Mouse (Mus musculus): ENCODE measurements around the gene Hhex. TPM values are rescaled to one million over a fixed set of nuclear protein-coding genes. Genes with fewer than 3 reads are reported as not detected.

The Hhex gene
- polyA plus RNA-seq, 1 experiment from 2014 or later: 28.5 TPM

DNA sequence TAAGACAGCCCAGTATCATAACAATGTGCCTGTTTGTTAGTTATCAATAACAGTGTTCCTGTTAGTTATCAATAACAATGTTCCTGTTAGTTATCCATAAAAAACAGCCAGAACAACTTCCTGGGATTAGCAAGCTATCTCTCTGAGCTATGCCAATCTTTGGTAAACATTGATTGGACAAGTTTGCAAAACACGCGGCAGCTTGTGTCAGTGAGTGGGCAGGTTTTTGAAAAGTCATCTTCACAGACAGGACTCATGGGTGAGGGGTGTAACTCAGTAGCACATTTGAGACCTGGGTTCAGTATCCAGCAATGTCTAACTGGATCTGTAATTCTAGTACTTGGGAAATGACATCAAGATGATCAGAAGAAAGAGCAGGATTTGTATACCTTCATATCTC is 20.9 kb downstream of the Hhex start:
- no peaks in the 10 kb centered on the region for H3K36me3 ChIP-seq (replicated peaks)
- 60% methylated on average over 2 of the region's 2 CpGs for WGBS (ENCODE audit: insufficient replicate concordance)
- no peak for ATAC-seq (ENCODE audit: insufficient read depth)
- no peak overlapping the region for H3K4me2 ChIP-seq
- H3K27ac ChIP-seq (replicated peaks): no peak overlapping the region
- H3K27me3 ChIP-seq: no peaks in the 10 kb centered on the region
- no peaks in the 10 kb centered on the region for H3K4me1 ChIP-seq (replicated peaks)
- H3K9ac ChIP-seq: no peak overlapping the region
- H3K9me3 ChIP-seq (replicated peaks): no peaks in the 10 kb centered on the region
- H3K4me3 ChIP-seq (replicated peaks): no peak overlapping the region

DNA sequence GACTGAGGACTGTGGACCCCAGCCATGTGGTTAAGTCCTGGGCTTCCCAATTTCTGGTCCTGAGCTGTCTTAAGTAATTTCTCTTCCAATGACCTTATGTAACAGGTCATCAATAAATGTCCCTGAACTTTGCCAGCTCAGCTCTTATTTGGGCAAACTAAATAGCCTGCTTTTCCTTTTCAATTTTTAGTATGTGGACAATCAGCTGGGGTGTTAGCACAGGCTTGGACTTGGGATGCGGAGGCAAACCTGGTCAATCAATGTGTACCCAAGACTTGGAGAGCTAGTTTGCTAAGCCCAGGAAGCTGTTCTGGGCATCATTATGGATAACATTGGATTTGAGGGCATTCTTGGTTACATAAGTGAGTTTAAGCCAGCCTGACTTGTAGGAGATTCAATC is 21.4 kb downstream of the Hhex start:
- Histone ChIP-seq H3K36me3 (replicated peaks) (no peaks in the 10 kb centered on the region), H3K27me3 (no peaks in the 10 kb centered on the region), H3K4me3 (replicated peaks) (no peak overlapping the region), H3K9ac (no peak overlapping the region), H3K27ac (replicated peaks) (no peak overlapping the region), H3K4me1 (replicated peaks) (no peaks in the 10 kb centered on the region), H3K4me2 (no peak overlapping the region), H3K9me3 (replicated peaks) (no peaks in the 10 kb centered on the region; the same call in 1 of the 2 replicates)
- 77% methylated on average over 1 of the region's 1 CpGs for WGBS (ENCODE audit: insufficient replicate concordance)
- ATAC-seq (ENCODE audit: insufficient read depth): no peak

GRCm38 (mm10) chr19:37458013-37458412 is 23.4 kb downstream of the Hhex start:
- Histone ChIP-seq H3K4me1 (replicated peaks) (no peaks in the 10 kb centered on the region), H3K27ac (replicated peaks) (no peak overlapping the region), H3K27me3 (no peaks in the 10 kb centered on the region), H3K4me3 (replicated peaks) (no peak overlapping the region), H3K9ac (no peak overlapping the region), H3K4me2 (no peak overlapping the region), H3K36me3 (replicated peaks) (no peaks in the 10 kb centered on the region), H3K9me3 (replicated peaks) (no peaks in the 10 kb centered on the region; the same call in 1 of the 2 replicates)
- no peak for ATAC-seq (ENCODE audit: insufficient read depth)
- WGBS (ENCODE audit: insufficient replicate concordance): 66% methylated on average over 6 of the region's 6 CpGs

GRCm38 (mm10) chr19:37466403-37466802 is 31.8 kb downstream of the Hhex start:
- no peak overlapping the region for H3K27ac ChIP-seq (replicated peaks)
- ATAC-seq (ENCODE audit: insufficient read depth): no peak
- H3K9ac ChIP-seq: no peak overlapping the region
- no peaks in the 10 kb centered on the region for H3K36me3 ChIP-seq (replicated peaks)
- H3K4me1 ChIP-seq (replicated peaks): peaks cover 8% of the 10 kb centered on the region; the same call in 1 of the 2 replicates
- H3K4me2 ChIP-seq: no peak overlapping the region
- H3K4me3 ChIP-seq (replicated peaks): no peak overlapping the region
- WGBS (ENCODE audit: insufficient replicate concordance): 45% methylated on average over 3 of the region's 3 CpGs
- no peaks in the 10 kb centered on the region for H3K27me3 ChIP-seq
- no peaks in the 10 kb centered on the region for H3K9me3 ChIP-seq (replicated peaks)

DNA sequence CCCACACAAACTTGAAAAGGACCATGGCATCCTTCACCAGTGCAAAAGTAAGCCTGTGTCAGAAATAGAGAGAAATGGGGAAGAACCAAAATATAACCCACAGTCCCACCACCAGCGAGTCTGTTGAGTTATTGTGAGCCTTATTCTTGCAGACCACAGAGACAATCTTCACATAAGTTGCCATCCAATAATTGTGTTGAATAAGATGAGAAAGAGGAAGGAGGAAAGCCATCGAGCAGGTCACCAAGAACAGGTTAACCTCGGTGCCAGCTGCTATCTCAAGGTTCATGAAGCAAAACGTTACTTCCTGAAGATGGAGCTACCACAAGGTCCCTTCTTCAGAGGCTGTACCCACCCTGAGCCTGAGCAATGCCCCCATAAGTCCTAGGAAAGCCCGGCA is 32.4 kb downstream of the Hhex start:
- WGBS (ENCODE audit: insufficient replicate concordance): 27% methylated on average over 5 of the region's 5 CpGs

DNA sequence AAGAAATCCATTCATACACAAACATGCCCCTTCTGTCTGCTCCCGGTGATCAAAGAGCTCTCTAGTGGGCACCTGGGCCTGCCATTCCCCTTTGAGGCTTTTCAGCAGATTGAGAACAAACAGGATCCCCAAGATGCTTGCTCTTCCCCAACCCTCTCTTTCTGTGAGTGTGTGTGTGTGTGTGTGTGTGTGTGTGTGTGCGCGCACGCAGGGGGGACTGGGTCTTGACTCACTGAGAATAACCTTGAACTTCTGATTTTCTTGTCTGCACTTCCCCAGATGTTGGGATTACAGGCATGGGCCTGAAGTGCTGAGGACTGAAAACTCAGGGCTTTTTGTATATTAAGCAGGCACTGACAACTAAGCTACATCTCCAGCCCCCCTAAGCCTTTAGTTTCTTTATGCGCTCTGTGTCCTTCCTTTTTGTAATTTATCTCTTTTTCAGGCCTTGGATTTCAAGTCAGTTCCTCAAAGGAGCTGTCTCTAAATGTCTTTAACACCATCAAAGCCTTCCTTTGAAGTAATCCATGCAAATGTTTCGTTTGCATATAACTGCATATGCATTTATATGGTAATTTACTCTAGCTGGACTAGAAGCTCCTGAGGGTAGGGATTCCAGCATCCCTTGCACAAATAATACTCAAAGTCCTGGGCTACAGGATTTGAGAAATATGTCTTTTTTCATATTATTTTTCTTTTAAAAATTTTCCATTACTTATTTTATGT is 34.4 kb downstream of the Hhex start:
- no peak overlapping the region for H3K27ac ChIP-seq (replicated peaks)
- H3K27me3 ChIP-seq: no peaks in the 10 kb centered on the region
- H3K4me1 ChIP-seq (replicated peaks): peaks cover 8% of the 10 kb centered on the region; the same call in 1 of the 2 replicates
- no peak for ATAC-seq (ENCODE audit: insufficient read depth)
- H3K9me3 ChIP-seq (replicated peaks): no peaks in the 10 kb centered on the region
- no peak overlapping the region for H3K4me2 ChIP-seq
- no peak overlapping the region for H3K9ac ChIP-seq
- H3K36me3 ChIP-seq (replicated peaks): no peaks in the 10 kb centered on the region
- H3K4me3 ChIP-seq (replicated peaks): no peak overlapping the region
- WGBS (ENCODE audit: insufficient replicate concordance): 74% methylated on average over 6 of the region's 6 CpGs

More for the DNA sequence above, 32.4 kb downstream of the Hhex start:
- no peak for ATAC-seq (ENCODE audit: insufficient read depth)
- H3K36me3 ChIP-seq (replicated peaks): no peaks in the 10 kb centered on the region
- no peak overlapping the region for H3K4me3 ChIP-seq (replicated peaks)
- H3K4me2 ChIP-seq: no peak overlapping the region
- H3K4me1 ChIP-seq (replicated peaks): peaks cover 8% of the 10 kb centered on the region; the same call in 1 of the 2 replicates
- H3K9me3 ChIP-seq (replicated peaks): no peaks in the 10 kb centered on the region
- H3K27ac ChIP-seq (replicated peaks): no peak overlapping the region
- no peak overlapping the region for H3K9ac ChIP-seq
- H3K27me3 ChIP-seq: no peaks in the 10 kb centered on the region

DNA sequence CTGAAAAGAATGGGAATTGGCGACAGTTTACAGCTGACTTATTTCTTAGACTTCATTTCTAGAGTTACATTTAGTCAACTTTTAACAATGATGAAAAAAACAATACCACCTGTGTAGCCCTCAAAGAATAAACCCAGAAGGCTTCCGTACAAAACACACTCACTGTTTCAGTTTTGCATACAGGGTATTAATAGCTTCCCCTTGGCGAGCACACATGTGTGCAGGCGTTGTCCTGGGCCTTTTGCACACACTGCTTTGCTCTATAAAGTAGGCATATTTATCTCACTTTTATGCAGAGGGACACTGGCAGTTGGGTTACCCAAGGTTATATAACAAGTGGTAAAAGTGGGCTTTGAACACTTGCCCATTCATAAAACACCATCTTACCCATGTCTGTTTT is 37.1 kb downstream of the Hhex start:
- Histone ChIP-seq H3K4me2 (no peak overlapping the region), H3K9me3 (replicated peaks) (no peaks in the 10 kb centered on the region), H3K27me3 (no peaks in the 10 kb centered on the region), H3K27ac (replicated peaks) (no peak overlapping the region), H3K4me3 (replicated peaks) (no peak overlapping the region), H3K4me1 (replicated peaks) (peaks cover 5% of the 10 kb centered on the region; the same call in 1 of the 2 replicates), H3K9ac (no peak overlapping the region), H3K36me3 (replicated peaks) (no peaks in the 10 kb centered on the region)
- ATAC-seq (ENCODE audit: insufficient read depth): no peak
- WGBS (ENCODE audit: insufficient replicate concordance): 55% methylated on average over 4 of the region's 4 CpGs

GRCm38 (mm10) chr19:37472589-37472988 is 38.0 kb downstream of the Hhex start:
- Histone ChIP-seq H3K4me1 (replicated peaks) (peaks cover 5% of the 10 kb centered on the region; the same call in 1 of the 2 replicates), H3K36me3 (replicated peaks) (no peaks in the 10 kb centered on the region), H3K9me3 (replicated peaks) (no peaks in the 10 kb centered on the region), H3K9ac (no peak overlapping the region), H3K4me2 (no peak overlapping the region), H3K4me3 (replicated peaks) (no peak overlapping the region), H3K27ac (replicated peaks) (no peak overlapping the region), H3K27me3 (no peaks in the 10 kb centered on the region)
- 49% methylated on average over 3 of the region's 3 CpGs for WGBS (ENCODE audit: insufficient replicate concordance)
- no peak for ATAC-seq (ENCODE audit: insufficient read depth)

GRCm38 (mm10) chr19:37481704-37482103 is 47.1 kb downstream of the Hhex start:
- Histone ChIP-seq H3K27ac (replicated peaks) (no peak overlapping the region), H3K36me3 (replicated peaks) (no peaks in the 10 kb centered on the region), H3K9ac (no peak overlapping the region), H3K4me1 (replicated peaks) (peaks cover 2% of the 10 kb centered on the region; the same call in 1 of the 2 replicates), H3K9me3 (replicated peaks) (no peaks in the 10 kb centered on the region), H3K4me3 (replicated peaks) (no peak overlapping the region), H3K27me3 (no peaks in the 10 kb centered on the region), H3K4me2 (no peak overlapping the region)
- WGBS (ENCODE audit: insufficient replicate concordance): 37% methylated on average over 8 of the region's 8 CpGs
- peak; percentile 34; the same call in 1 of the 2 replicates for ATAC-seq (ENCODE audit: insufficient read depth)

DNA sequence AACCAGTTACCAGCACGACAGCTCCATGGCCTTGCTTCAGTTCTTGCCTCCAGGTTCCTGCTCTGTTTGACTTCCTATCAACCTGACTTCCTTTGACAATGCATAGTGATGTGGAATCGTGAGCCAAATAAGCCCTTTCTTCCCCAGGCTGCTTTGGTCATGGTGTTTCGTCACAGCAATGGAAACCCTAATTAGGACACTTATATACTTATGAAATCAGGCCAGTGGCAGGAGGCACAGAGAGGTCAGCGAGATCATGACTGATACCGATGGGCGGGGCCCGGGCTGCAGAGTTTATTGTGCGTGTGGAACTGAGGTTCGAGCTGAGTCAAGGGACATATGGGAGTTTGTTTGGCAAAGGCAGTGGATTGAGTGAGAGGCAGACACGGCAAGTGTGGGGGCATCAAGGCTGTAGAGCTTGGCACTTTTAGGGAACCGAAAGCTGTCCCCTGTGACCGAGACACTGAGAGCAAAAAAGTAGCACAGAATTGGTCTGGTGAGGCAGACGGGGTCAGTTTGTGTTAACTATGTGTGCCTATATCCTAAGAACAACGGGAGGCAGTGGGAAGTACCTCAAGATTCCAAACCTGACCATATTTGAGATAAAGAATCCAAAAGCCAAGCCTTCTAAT is 48.1 kb downstream of the Hhex start:
- peaks cover 3% of the 10 kb centered on the region; the same call in 1 of the 2 replicates for H3K4me1 ChIP-seq (replicated peaks)
- no peak overlapping the region for H3K9ac ChIP-seq
- no peaks in the 10 kb centered on the region for H3K9me3 ChIP-seq (replicated peaks)
- ATAC-seq (ENCODE audit: insufficient read depth): no peak
- no peak overlapping the region for H3K4me2 ChIP-seq
- H3K27me3 ChIP-seq: no peaks in the 10 kb centered on the region
- WGBS (ENCODE audit: insufficient replicate concordance): 59% methylated on average over 14 of the region's 14 CpGs
- no peaks in the 10 kb centered on the region for H3K36me3 ChIP-seq (replicated peaks)
- no peak overlapping the region for H3K4me3 ChIP-seq (replicated peaks)
- no peak overlapping the region for H3K27ac ChIP-seq (replicated peaks)

DNA sequence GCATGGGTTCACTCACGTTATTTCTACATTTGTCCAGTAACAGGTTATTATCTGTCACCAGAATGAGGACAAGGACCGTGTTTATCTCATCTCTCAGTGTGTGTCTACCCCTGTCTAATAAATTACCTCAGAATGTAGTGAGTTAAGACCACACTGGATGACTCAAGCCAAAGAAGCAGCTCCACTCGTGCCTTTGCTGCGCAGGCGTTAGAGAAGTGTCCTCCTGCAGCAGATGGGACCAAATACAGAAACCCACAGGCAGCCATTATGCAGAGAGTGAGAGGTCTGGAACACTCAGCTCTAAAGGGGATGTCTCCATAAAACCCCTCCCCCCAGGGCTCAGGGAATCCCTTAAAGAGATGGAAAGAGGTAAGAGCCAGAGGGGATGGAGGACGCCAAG is 50.2 kb downstream of the Hhex start:
- no peak for ATAC-seq (ENCODE audit: insufficient read depth)
- Histone ChIP-seq H3K27ac (replicated peaks) (no peak overlapping the region), H3K9ac (no peak overlapping the region), H3K4me2 (no peak overlapping the region), H3K27me3 (no peaks in the 10 kb centered on the region), H3K4me3 (replicated peaks) (no peak overlapping the region), H3K9me3 (replicated peaks) (no peaks in the 10 kb centered on the region), H3K36me3 (replicated peaks) (no peaks in the 10 kb centered on the region), H3K4me1 (replicated peaks) (peaks cover 10% of the 10 kb centered on the region)
- 57% methylated on average over 6 of the region's 6 CpGs for WGBS (ENCODE audit: insufficient replicate concordance)

Data from liver, embryonic 15.5 days (tissue).